Mouse (Mus musculus): ENCODE measurements around the gene Gjb2.

Gene Gjb2

DNA sequence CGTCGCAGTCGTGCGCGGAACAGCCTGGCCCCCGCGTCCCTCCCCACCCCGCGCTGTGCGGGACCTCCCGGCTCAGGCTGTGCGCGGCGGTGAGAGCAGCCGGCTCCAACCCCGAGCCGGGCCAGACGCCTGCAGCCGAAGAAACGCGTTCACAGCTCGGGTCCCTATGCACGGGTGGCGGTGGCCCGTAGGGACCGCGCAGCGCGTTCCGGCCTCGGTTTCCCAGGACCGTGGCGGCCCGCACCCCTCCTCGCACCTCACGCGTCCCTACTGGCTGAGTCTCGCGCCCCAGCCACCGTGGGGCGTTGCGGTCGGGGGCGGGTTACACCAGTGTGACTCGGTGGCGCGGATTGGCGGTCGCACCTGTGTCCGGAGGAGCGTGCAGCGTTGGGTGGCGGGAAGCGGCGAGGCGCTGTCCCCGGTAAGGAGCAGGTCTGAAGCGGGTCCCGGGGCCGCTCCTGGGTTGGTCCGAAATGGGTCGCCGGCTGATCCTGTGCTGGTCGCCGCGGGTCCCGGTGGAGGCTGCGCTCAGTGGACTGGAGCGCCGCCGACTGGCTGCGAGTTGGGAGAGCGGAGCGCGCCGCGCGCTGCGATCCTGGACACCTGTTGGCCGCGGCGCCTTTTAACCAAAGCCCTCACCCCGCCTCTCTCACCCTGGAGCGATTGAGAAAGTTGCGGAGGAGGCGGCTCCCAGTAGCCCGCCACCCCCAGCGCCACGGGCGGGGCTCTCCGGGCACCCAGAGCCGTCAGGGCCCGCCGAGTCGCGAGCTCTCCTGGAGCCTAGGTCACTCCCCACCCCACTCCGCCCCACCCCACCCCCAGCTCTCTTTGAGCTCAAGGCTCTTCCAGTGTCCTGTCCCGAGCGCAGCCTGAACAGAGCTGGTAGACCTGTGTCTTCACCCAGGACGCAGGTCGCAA lies at the start of gene Gjb2:
TSS of gene Gjb2 (minus strand) at position 597 of the 918 bp plus-strand sequence.
- peak; percentile 23 for DNase-seq (ENCODE audit: low read depth, low spot score)

DNA sequence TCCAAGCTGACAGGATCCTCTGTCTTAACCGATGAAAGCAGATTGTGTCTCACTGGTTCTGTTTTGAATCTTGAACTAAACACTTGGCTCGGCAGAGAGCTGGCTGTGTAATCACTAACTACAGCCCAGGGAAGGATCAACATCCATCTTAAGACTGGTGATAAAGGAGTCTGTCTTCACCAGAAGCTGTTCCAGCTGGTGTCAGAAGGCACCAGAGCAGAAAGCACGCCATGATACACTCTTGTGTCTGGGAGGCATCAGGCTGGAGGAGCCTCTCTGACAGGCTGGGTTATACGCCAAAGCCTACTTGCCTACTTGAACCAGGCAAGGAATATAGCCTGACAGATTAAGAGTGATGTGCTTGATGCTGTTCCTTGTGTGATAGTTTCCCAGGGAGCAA lies 41.2 kb upstream of the Gjb2 start:
- no peak for DNase-seq (ENCODE audit: low read depth, low spot score)

DNA sequence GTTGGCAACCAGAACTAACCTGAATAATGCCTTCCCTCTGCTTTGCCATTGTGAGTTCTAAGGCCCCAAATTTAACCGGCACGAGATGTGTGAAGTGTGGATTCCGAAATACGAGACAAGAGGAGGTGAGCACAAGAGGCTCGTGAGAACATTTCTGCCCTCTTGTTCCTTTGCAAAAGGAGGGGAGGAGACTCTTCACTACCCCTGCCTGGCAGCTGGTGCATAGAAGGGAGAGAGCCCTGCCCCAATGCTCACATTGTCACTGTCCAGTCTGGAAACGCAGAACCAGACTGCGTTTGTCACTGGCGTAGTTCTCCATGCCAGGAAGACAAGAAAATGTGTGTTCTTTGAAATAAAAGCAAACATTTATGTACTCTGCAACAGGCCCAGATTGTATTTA lies 30.8 kb upstream of the Gjb2 start:
- no peak for DNase-seq (ENCODE audit: low read depth, low spot score)

DNA sequence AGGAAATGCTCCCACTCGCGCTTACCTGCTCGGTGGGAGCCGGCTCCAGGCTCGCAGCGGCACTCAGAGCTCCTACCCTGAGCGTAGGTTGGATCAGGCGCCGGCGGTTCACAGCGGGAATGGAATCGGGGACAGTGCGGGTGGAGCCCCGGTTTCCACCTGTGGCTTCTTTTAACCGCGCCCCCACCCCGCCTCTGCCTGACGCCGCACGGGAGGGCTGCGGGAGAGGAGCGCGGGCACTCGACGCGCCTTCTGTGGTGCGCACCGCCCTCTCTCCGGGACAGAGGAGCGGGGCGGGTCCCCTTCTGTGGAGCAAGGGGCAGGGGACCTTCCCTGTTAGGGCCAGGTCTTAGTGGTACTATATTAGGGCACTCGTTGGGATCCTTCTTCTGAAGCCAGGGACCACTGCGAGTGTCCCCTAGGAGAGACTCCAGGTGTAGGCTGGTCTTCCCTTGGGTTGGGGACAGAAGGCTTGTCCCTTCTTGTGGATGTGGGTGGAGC lies 28.7 kb upstream of the Gjb2 start, which contains the start of gene Gjb6:
TSS of gene Gjb6 (minus strand) at position 451 of the 501 bp plus-strand sequence.
- DNase-seq (ENCODE audit: low read depth, low spot score): no peak

DNA sequence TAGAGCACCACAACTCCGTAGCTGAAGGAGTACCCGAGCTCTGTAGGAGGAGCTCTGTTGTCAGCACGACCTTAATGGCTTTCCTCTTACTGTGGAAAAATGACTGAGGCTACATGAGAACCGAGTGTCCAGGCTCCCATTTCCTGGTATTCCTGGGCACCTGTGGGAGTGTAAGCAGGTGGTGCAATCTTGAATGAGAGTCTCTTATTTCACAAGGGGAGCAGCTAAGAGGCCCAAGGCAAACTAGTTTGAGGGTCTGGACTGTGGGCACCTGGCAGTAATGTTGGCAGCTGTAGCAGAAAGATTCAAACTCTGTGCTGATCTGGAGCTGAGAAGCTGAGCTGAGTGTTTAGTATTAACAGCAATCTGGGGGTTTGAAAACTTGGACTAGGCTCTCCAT lies 22.9 kb upstream of the Gjb2 start:
- DNase-seq (ENCODE audit: low read depth, low spot score): no peak

DNA sequence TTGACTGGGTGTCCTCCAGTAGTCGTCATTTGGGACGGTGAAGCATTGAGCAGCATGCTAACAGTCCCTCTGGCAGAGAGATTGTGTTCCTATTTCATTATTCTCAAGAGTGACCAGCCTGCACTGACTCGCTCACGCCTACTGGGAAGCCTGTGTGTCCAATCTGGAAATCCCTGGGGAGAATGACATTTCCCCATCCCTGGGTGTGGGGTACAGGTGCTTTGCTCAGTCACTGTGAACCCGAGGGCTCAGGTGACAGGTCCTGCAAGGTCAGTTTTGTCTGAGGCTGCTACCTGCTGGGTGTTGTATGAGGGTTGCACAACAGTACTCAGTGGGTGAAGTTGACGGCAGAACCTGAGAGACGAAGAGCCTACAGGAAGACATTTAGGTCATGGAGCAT lies 17.8 kb upstream of the Gjb2 start:
- no peak for DNase-seq (ENCODE audit: low read depth, low spot score)

DNA sequence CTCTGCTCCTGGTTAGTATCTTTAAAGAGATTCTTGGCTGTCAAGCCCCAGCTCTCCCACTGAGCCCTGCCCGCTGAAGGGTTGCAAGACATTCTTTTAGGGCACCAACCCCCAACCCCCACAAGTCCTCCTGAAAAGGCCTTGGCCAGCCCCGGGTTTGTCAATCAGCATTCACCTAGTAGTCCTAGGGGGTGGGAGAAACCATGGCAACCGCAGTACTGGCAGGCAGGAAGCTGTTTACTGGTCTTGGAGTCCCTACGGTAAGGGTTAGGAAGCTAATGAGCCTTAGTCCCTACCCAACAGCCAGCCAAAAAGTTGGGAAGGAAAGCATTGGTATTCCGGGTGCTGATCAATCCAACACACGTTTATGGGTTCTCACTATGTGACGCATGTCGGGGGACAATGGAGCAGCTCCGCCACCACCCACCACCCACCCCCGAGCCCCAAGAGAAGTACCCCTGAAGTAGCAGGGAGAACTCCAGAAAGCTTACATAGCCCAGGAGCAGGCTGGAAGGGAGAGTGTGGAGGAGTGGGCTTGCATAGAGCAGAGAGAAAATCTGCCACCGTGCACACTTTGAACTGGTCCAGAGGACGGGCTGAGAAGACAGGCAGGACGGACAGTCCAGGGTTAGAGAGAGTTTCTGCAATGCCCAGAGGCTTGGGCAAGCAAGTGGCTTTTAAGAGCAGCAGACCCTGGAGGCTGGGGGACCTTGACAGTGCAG lies 11.5 kb upstream of the Gjb2 start, which contains the start of gene Gm4491:
TSS of gene Gm4491 (minus strand) at position 61 of the 722 bp plus-strand sequence.
- no peak for DNase-seq (ENCODE audit: low read depth, low spot score)

DNA sequence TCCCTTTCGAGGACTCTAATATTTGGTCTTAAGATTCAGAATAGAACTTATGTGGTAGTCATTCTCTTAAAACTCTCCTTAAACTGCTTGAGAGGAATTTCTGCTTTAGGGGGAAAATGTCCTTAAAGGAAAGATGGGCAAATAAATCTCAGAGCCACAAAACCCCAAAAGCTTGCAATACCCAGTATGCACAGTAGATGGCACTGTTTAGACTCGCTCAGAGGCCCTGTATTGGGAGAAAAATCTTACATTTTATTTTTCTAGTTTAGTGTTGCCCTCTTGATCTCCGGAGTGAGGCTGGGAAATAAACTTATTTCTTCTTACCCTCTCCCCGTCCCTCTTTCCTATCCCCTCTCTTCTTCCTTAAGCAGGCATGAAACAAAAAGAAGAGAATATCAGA lies 4.7 kb upstream of the Gjb2 start:
- peak; percentile 47 for DNase-seq (ENCODE audit: low read depth, low spot score)

DNA sequence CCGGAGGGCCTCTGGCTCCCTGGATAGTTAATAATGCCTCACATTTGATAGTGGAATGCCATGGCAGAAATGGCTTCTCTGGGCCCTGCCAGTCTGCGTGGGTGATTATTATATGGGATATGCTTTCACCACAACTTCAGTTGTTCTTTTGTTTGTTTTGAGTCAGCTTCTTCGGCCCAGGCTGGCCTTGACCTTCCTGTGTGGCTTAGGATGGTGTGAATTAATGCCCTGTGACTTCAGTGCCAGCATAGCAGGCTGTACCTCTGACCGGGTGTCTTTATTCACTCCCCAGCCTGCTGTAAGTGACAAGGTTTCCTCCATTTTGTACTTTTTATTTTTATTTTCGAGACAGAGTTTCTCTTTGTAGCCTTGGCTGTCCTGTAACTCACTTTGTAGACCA lies 3.4 kb upstream of the Gjb2 start:
- DNase-seq (ENCODE audit: low read depth, low spot score): no peak

DNA sequence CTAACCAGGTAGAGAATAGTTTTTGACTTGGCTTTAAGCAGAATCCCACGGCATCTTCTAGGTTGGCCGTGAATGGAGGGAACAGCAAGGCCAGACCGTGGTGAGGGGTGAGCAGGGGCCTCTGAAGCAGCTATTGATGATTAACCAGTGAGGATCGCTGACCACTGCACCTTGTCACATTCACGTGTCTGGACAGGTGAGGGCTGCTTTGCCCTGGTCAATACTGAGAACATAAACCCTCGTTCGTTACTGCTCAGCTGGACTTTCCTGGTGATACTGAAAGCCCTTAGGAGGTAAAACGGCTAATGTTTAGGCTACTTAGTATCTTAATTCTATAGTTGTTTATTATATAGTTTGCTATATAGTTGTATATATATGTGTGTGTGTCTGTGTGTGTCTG lies 2.6 kb upstream of the Gjb2 start:
- DNase-seq (ENCODE audit: low read depth, low spot score): no peak

DNA sequence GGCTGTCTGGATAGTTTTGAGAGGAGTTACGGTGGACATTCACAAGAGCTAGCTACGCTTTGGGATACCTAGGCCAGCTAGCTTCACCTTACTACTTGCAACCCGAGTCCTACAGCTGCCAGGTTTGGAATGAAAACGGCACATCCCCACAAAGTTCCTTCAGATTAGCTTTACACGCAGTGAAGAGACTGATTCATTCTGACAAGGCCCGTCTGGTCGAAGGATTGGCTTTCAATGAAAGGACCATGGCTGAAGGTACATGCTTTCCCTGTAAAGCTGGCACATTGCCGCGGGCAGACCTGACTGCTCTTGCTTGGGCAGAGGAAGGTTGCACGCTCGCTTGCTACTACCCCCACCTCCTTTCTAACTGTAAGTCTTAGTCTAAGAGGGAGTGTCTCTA lies 1.2 kb upstream of the Gjb2 start:
- DNase-seq (ENCODE audit: low read depth, low spot score): no peak

DNA sequence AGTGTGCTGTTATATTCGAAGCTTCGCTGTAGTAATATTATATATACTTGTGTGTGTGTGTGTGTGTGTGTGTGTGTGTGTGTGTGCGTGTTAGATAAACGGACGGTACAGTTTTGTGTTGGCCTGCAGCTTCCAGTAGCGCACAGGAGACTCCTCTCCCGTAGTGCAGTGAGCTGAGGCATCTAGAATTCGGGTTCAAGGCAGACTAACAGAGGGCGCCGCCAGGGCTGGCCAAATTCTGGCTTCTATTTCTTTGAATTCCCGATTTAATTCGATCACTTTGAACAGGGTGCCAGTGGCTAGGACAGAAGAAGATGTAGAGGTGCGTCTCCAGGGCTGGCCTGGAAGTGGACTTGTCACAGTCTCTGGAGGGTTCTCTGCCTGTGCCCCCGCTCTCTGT lies 609 bp upstream of the Gjb2 start:
- no peak for DNase-seq (ENCODE audit: low read depth, low spot score)

DNA sequence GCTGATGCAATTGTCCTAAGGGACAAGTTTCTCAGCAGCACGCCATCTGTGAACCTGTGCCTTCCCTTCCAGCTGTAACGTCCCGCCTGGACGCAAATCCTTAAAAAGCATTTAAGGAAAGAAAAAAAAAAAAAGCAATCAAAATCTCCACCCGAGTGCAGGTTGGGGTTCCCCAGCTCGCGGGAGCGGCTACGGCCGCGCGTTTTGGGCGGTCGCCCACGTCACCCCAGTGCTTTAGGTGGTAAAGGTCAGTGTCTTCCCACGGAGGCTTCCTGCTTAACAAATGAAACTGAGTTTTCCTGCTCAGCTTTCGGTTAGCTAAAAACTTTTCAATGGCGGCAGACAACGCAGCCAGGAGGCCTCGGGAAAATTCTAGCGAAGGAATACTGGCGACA lies 794 bp downstream of the Gjb2 start:
- DNase-seq (ENCODE audit: low read depth, low spot score): no peak

DNA sequence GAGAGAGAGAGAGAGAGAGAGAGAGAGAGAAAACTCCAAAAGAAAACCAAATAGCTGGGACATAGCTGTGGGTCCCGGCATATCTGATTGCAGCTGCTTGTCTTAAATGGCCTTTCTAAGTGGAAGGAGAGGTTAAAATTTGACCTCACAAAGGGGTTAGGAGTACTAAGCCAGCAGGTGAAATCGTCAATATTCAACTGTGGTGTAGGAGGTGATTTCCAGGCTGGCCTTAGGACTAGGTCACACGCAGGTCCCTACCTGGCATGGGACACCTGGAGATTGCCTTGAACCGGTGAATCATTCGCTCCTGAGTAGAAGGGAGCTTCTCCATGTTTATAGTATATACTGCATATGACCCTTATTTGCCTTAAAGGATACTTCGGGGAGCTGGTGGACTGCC lies 1.4 kb downstream of the Gjb2 start:
- DNase-seq (ENCODE audit: low read depth, low spot score): no peak

DNA sequence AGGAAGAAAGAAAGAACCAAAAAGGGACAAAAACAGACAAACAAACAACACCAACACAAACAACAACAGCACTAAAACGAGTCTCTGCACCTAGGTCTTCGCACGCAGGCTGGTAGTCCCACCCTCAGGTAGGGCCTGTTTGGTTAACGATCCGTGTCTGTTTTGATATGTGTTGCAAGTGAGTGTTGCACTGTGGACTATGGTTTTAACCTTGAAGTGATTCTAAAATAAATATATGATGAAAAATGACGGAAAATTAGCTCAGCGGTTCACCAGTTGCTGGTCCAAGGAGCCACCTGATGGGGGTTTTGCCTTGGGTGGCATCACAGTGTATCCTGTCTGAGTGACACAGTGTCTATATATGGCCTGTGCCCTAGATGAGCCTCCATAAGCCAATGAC lies 2.9 kb downstream of the Gjb2 start:
- DNase-seq (ENCODE audit: low read depth, low spot score): no peak

DNA sequence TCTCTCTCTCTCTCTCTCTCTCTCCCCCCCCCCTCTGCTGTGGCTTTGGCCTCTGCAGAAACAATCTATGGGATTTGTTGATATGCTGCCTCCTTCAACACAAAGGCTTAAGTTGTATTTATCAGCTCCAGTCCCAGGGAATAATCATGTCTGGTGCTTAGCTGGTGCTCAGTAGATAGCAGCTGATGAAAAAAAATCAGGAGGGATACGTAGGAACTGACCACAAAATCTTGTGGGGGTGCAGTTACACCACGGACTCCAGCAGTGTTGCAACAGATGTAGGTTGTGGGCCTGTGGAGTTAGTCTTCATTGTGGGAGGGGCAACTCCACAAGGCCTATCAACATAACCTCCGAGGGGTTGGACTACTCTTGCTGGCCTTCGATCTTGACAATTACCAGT lies 8.6 kb downstream of the Gjb2 start:
- DNase-seq (ENCODE audit: low read depth, low spot score): no peak

DNA sequence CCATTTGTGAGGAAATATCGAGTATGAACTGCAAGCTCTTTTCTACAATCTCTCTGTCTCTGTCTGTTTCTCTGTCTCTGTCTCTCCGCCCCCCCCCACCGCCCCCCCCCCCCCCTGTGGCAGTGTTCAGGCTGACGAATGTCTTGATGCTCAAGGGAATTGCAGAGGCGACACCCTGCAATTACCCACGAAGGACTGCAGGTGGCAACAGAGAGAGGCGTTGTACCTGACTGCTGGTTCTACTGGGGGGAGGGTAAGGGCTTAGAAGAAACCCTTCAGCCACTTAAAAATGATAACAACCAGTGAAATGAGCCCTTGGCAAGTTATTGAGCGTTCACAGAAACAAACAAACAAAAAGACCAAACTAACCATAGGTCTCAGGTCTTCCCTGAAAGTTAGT lies 11.5 kb downstream of the Gjb2 start:
- peak; percentile 44 for DNase-seq (ENCODE audit: low read depth, low spot score)

DNA sequence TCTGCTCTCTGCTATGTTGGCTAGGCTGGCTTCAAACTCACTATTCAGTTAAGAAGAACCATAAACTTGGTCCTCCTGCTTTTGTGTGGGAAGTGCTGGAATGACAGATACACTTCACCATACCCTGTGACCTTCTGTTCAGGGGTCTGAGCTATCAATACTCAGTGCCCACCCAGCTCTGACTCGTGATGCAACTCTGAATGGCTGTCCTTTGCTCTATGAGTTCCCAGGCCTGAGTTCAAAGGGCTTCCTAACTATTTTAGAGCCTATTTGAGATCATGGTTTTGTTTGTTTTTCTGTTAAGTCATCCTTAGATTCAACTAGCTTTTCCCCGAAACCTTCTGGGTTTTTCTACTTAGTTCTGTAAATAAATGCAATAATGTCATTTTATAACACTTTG lies 14.5 kb downstream of the Gjb2 start:
- no peak for DNase-seq (ENCODE audit: low read depth, low spot score)

DNA sequence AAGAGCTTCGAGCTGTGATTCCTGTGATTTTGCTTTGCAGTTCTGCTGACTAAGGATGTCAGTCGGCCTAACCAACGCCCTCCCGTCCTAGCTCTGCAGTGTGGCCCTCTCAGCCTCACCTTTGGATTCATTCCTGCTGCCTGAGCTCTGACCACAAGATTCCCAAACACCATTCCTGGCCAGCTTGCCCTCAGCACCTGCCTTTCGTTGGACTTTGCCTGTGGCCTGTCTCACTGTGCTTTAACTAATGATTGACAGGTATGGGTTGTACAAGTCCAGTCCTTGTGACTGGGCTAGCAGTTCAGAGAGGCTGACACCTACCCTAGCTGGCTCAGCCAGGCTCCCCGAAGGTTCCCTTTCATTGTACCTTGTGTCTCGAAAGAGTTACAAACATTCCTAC lies 15.4 kb downstream of the Gjb2 start:
- no peak for DNase-seq (ENCODE audit: low read depth, low spot score)

DNA sequence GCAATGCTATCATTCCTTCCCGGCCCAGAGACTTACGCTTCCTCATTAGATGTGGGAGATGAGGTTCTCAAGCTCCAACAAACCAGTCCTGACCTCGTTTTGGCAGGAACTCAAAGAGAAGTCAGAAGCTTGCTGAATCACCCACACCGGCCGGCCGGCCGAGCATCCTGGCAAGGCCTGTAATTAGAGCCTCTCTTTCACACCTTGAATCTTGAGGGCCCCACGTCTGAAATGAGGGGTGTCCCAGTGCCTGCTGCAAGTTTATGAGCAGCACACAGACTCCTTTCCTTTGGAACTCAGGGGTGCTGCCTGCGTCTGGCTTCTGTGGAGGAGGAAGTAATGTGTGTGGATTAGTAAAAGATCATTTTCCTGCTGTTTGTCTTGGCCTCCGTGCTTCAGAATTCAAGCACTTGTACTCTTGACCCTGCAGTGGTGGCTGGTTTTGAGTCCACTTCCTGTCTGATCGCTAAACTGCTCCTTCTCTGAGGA lies 20.3 kb downstream of the Gjb2 start:
- DNase-seq (ENCODE audit: low read depth, low spot score): no peak

DNA sequence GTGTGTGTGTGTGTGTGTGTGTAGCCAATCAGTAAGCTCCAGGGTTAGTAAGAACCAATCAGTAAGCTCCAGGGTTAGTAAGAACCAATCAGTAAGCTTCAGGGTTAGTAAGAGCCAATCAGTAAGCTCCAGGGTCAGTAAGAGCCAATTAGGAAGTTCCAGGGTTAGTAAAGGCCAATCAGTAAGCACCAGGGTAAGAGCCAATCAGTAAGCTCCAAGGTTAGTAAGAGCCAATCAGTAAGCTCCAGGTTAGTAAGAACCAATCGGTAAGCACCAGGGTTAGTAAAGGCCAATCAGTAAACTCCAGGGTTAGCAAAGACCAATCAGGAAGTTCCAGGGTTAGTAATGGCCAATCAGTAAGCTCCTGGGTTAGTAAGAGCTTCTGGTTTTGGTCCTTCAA lies 21.6 kb downstream of the Gjb2 start:
- DNase-seq (ENCODE audit: low read depth, low spot score): no peak

DNA sequence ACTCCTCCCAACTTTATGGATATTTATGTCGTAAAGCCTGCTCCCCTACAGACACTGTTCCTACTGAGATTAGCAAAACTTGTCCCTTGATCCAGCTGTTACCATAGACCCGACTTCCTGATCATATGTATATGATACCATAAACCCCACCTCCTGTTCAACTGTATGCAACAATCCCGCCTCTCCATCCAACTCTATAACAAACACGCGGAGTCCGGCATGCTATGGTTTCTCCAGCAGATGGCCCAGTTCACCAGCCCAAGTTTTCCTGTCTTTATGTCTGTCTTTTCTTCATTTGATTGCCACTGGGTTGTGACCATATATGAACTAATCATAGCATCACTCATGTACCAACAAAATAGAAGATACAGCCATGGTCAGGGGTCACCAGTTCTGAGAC lies 29.0 kb downstream of the Gjb2 start:
- no peak for DNase-seq (ENCODE audit: low read depth, low spot score)

DNA sequence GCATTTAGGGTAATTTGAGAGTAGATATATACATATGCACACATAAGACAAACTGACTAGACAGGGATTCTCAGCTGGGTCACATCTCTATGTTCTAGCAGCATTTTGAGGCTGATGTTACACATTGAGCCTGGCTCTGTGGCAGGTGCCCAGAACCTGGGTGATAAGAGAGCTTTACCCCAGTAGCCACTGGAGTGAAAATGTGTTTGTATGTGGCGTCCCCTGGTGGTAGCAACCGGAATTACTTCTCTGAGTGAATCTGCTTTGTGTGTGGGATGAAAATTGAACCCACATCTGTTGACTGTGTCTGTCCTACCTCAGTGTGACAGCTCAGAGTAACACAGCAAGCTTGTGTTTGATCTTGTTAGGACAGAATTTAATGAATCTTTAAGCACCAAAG lies 34.6 kb downstream of the Gjb2 start:
- peak; percentile 3 for DNase-seq (ENCODE audit: low read depth, low spot score)

All from retina, postnatal 7 days (tissue).